Mouse (Mus musculus) common myeloid progenitor, adult 5-6 weeks (primary cell): ENCODE results near the gene Gm14409. TPM values are rescaled to one million over a fixed set of nuclear protein-coding genes. Genes with fewer than 3 reads are reported as not detected.
"Not testable (repeated sequence)": the region's sequence is repeated elsewhere in the genome, so short reads cannot be mapped to it uniquely, and the experiment has no call there.

Experiments
- ATAC-seq: replicated peaks from 2 replicates; pipeline ENCODE4 v1.8.0; 2016; ENCODE audit warnings: low read depth, mild to moderate bottlenecking, moderate TSS enrichment, inconsistent platforms; ENCODE audit not compliant: poor library complexity, severe bottlenecking
- total RNA-seq: library from RNA; stranded (forward); fragments of 200-1000, 187-1606 nt; gene quantifications from 2 replicates; pipeline ENCODE4 v1.2.3, GENCODE M21; 2017

Gm14409 gene
- total RNA-seq, result 0.41 TPM in 1 of 2 replicates, not detected in the other

DNA sequence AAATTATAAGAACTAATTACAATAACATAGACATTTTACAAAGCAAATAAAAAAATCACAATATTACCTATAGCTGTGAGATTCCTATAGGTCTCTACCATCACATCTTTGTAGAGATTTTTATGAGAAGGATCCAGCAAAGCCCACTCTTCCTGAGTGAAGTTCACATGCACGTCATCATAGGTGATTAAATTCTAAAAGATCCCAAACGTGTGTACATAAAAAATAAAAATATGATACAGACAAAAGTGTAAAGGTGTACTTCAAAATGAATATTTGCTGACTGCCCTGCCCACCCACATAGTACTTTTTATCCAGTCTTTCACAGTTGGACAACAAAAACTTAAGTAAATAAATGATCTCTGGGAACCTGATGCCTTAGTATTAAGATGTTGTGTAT, at the start of gene Gm14409:
Gm14409 (minus strand) TSS at position 101 of the 400 bp plus-strand sequence.
- ATAC-seq, result not testable (repeated sequence)

DNA sequence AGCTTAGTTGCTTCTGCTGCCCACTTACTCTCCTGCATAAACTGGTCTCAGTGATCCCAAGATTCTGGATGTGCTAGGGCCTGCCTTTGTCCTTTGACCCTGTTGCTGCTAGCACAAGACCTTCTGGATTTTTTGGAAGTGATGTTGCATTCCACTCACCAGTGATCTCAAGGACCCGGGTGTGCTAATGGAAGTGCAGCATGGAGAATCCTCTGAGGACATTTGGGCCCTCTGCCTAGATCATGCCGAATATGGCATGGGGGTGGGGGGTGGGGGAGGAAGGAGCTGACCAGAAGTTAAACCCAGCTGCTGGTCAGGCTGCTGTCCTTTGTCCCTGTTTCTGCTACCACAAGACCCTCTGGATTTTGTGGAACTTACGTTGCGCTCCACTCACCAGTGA, 42.8 kb upstream of the Gm14409 start:
- not testable (repeated sequence) for ATAC-seq

DNA sequence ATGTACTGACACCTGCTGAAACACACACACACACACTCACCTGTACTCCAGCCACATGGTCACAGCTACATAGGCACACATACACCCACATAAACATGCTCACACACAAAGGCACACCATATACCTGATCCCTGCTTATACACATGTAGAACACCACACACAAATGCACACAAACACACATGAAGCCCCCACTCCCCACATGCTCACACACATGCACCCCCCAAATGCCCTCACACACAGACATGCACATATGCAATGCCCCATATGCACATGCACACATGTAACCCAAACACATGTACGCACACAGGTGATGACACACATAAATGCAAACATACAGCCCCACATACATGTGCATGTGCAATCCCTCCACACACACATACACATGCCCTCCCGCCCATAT, 38.1 kb upstream of the Gm14409 start:
- ATAC-seq, result not testable (repeated sequence)

DNA sequence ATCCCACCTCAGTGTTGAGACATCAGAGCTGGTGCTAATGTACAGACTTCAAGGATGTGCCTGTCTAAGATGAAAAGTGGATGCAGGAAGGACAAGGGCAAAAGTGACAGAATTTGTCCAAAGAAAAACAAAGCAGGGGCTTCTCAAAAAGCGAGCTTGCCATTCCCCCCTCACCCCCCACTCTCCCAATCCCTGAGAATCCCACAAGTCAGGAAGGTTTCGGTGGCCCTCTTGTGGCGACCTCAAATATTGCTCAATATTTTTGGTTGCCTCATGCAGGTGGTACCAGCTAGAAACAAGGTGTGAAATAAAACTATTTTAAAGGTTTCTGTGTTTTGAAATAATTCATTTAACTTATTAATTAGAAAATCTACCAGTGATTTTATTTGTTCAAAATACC, 16.9 kb upstream of the Gm14409 start:
- ATAC-seq, result not testable (repeated sequence)

DNA sequence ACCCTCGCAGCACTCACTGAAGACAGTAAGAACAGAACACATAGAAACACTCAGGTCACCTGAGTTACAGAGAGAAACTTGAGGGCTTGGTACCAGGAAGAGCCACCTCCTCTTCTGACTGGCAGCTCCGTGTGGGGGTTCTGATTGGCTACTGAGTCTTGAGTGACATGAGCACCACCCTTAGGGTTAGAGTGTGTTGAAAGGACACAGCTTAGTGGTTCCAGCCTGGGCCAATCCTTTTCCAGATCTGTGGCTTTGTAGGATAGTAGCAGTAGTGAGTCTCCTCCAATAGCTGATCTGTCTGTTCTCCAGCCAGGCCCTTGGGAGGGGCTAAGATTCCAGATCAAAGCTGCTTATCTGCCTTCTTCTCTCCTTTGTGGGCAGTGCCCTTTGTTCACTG, 10.9 kb upstream of the Gm14409 start:
- not testable (repeated sequence) for ATAC-seq

DNA sequence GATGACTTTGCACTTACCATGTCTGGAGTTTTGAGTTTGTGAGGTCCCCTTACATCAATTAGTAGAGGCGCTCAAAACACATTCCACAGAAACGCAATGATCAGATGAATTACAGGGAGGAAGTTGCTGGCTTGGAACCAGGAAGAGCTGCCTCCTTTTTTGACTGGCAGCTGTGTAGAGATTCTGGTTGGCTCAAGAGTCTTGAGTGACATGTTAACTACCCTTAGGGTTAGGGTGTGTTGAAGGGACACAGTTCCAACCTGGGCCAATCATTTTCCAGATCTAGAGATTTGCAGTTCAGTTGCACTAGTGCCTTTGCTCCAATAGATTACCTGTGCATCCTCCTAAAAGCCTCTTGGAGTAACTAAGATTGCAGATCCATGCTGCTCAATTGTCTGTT, 5.4 kb upstream of the Gm14409 start:
- ATAC-seq, result not testable (repeated sequence)

DNA sequence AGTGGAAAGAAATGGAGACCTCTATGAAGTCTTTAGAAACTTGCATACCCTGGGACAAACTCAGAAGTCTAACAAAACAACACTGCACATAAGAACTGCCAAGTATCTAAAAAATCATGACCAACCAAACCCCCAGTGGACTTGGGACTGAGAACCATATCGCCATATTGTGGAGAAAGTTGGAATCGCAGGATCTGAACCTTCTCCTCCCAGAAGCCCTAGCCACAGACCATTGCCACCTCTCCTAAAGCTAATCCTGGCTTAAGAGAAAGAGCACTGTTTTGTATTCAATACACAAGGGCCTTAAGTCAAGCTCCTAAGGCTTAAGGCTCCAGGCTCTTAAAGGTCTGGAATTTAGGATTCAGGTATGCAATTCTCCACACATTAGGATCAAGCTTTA, 19.4 kb downstream of the Gm14409 start:
- ATAC-seq, result not testable (repeated sequence)

DNA sequence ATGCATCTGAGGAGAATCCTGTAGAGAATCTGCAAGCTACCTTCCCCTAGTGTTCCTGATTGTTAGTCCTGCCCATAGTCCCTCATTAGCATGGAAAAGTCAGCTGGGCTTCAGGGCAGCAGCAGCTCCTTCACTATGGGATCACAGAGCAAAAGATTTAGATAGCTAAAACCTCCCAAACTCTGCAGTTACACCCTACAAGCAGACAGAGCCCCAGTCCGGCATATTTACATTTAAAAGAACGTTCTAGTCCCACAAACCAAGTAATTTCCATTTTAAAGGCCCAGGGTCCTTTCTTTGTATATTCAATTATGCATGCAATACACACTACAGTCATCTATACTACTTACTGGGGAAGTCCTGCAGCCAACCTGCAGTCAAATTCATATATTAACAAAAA, 36.4 kb downstream of the Gm14409 start:
- ATAC-seq, result not testable (repeated sequence)

Other genes starting within 250 kb of the Gm14409 start
- not detected in 2 replicates for gene Gm14401, start 192.7 kb downstream of the Gm14409 start, total RNA-seq
- gene Gm14410, start 60.6 kb downstream of the Gm14409 start, total RNA-seq, result 3.0 and 12.7 TPM in 2 replicates
- 4.3 TPM in 1 of 2 replicates, not detected in the other for gene Gm14412, start 57.3 kb upstream of the Gm14409 start, total RNA-seq
- not detected in 2 replicates for gene Gm14418, start 131.3 kb upstream of the Gm14409 start, total RNA-seq
- gene Zfp970, start 197.7 kb upstream of the Gm14409 start, total RNA-seq, result 12.7 and 13.2 TPM in 2 replicates
- gene Gm14403, start 231.2 kb upstream of the Gm14409 start, total RNA-seq, result 0.96 and 3.5 TPM in 2 replicates